Mouse (Mus musculus): ENCODE data around the gene Cpsf6.

DNA sequence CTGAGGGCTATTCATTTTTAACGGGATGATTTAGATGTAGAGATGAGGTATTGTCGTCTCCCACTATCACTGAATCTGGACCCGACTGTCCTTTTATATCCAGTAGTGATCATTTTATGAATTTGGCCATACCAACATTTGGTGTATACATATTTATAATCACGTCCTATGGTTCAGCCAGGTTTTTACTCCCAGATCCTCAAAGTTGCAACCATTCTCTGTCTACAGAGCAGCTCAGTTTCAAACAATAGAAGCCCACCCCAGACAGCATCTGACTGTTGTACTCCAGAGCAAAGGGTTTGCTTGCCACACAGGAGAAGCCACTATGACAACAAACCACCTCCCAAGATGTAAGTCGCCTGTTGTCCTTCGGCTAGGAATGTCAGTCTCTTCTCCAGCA is 7.2 kb upstream of the Cpsf6 start:
- TF ChIP-seq CTCF (conservative IDR thresholded peaks at IDR 0.05; ENCODE audit: insufficient read depth, insufficient read length, low read depth, low read length) (no peak), POLR2A (IDR thresholded peaks at IDR 0.05; ENCODE audit: low read depth, low read length) (no peak)

Measured in kidney, adult 2 months (tissue).